Mouse (Mus musculus) bone marrow macrophage, adult 2 months (primary cell): ENCODE results near the gene Dennd5b.

Experiments used
- CTCF ChIP-seq: IDR thresholded peaks from 2 replicates; pipeline ENCODE4 v1.5.1; 2012; ENCODE audit warnings: low read depth, mild to moderate bottlenecking, low read length, moderate library complexity
- POLR2A ChIP-seq: IDR thresholded peaks from 2 replicates; pipeline ENCODE4 v1.6.1; 2012; ENCODE audit warnings: mild to moderate bottlenecking, low read depth, low read length, borderline replicate concordance

DNA sequence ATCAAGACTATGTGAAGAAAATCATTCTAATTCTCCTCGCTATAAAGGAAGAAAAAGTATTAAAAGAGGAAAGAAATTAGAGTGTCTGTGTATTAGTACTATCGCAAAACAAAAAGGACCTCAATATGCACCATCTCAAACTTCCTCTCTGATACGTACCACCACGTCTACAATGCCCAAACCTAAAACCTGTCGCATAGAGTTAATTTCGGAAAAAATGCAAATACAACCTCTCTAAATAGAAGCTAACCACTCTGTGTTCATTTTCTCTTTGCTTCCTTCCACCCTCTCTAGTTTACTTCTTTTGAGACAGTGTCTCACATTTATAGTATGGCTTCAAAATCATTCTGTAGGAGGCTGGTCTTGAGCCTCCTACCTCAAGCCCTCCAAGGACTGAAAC is 9.1 kb downstream of the Dennd5b start:
- no peak for TF ChIP-seq POLR2A
- no peak for TF ChIP-seq CTCF
